Mouse (Mus musculus) large intestine, adult 2 months (tissue): ENCODE data around the gene Prdm16. TPM values are rescaled to one million over a fixed set of nuclear protein-coding genes. Genes with fewer than 3 reads are reported as not detected.

Experiments used
- DNase-seq: peaks from one replicate; pipeline ENCODE4 v3.0.0-alpha.2; 2012; ENCODE audit warnings: low read depth, low spot score
- WGBS: fragments of 180-500 bp; shearing (Covaris S2); methylation state at CpG from one replicate; pipeline ENCODE4 v1.1.7; 2018; 5-methylcytosine and 5-hydroxymethylcytosine counted together
- polyA plus RNA-seq: library from polyadenylated mRNA; depleted of rRNA; stranded (reverse); fragments of >200 nt; gene quantifications from 2 replicates; pipeline ENCODE4 v1.2.3, GENCODE M21; 2012

Gene Prdm16
- polyA plus RNA-seq, 1 experiment = 2.7 TPM

DNA sequence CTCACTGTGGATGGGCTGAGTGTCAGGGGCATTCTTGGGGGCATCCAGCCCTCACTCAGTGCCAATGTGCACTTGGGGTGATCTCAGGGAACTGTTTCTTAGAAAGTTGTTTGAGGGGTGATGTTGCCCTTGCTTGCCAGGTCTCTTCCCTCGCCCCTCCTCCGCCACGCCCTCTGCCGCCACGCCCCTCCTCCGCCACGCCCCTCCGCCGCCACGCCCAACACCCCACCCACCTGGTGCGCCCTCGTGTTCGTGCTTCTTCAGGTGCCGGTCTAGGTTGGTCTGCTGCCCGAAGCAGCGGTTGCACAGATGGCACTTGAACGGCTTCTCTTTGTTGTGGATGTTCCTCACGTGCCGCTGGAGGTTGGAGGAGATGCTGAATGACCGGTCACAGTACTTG, 308.2 kb downstream of the Prdm16 start:
- no peak for DNase-seq
- 19% methylated on average over 19 of the region's 20 CpGs for WGBS

- 67% methylated on average over 4 of the region's 4 CpGs for WGBS
- no peak for DNase-seq
Observed at GRCm38 (mm10) chr4:154325410-154325809, 311.3 kb downstream of the Prdm16 start.

DNA sequence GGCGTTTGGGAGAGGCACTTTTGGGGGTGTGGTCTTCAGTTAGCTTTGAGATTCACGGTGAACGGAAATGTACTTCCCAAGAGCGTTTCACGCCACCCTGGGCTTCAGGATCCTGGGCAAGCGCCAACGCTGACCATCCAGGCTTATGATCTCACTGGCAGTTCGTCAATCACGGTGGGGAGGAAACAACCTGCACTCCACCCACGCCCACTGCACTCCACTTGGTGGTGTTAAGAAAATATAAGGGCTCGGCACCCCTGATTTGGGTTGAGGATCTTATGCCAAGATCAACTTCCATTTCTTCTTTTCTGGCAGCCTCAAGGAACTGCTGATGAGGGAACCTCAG, 323.1 kb downstream of the Prdm16 start:
- WGBS = 74% methylated on average over 11 of the region's 11 CpGs
- no peak for DNase-seq

DNA sequence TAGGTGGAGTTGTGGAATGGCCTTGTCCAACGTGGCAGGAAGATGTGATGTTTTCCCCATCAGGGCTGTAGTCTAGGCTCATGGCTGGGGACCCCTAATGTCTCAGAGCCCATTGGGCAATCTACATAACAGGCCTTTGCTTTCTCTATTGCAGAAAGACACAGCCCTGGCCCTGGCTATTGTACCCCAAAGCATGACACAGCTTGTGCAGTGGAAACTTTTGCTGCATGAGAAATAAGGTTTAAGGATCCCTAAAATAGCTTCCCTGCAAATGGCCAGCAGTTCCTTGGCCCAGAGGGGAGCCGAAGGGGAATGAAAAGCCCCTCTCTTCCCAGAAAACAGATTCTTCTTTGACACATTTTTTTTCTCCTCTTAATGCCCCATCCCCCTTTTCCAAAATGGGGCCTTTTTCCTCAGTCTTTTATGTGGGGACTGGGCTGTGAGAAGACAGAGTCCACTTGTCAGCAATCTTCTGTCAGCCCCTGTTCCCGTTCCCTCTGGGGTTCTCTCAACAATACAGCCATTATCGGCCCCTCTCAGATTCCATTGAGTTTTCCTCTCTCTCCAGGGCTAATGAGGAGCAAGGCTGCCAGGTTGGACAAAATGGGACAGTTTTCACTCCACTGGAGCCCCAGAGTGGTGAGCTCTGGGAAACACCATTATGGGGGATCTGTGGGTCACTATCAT, 323.6 kb downstream of the Prdm16 start:
- 63% methylated on average over 4 of the region's 4 CpGs for WGBS
- DNase-seq = no peak

- WGBS = 90% methylated on average over 2 of the region's 2 CpGs
- no peak for DNase-seq
Observed at GRCm38 (mm10) chr4:154312143-154312812, 324.4 kb downstream of the Prdm16 start.

DNA sequence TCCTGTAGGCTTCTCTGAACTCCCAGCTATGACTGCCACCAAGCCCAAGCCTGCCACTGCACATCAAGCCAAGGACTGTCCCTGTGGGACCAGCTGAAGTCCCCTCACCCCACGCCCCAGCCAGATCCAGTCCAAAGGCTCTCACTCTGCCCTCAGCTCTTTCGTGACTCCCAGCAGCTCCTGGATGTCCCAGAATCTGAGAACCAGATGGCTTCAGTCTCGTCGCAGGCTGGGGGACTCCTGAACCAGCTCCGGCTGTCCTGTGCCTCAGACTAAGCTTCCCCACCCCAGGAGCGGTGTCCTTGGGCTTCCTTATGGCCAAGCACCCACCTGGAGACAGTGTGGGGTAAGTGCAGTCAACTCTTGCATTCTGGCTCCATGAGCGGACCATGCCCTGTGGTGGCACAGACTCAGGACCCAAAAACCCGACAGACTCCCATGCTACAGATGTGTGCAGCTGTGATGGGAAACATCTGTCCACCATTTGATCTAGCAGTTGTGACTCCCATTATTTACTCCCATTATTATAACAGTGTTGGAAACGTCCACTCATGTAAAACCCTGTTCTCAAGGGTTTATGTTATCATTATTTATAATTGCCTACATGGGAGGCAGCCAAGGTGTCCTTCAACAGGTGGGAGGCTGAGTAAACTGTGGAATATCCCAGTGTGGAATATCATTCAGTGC, 326.0 kb downstream of the Prdm16 start:
- no peak for DNase-seq
- 70% methylated on average over 9 of the region's 9 CpGs for WGBS

GRCm38 (mm10) chr4:154309131-154309530, 327.5 kb downstream of the Prdm16 start:
- 55% methylated on average over 2 of the region's 2 CpGs for WGBS
- DNase-seq = no peak

- 10% methylated on average over 7 of the region's 7 CpGs for WGBS
- DNase-seq = peak; percentile 59
Observed at GRCm38 (mm10) chr4:154301466-154301881, 335.2 kb downstream of the Prdm16 start, which contains the start of gene Arhgef16. Gene Arhgef16 (minus strand): TSS chr4:154301676.

GRCm38 (mm10) chr4:154299541-154300271, 337.0 kb downstream of the Prdm16 start:
- peak; percentile 83 for DNase-seq
- WGBS = under 1% methylated on average over 66 of the region's 66 CpGs

DNA sequence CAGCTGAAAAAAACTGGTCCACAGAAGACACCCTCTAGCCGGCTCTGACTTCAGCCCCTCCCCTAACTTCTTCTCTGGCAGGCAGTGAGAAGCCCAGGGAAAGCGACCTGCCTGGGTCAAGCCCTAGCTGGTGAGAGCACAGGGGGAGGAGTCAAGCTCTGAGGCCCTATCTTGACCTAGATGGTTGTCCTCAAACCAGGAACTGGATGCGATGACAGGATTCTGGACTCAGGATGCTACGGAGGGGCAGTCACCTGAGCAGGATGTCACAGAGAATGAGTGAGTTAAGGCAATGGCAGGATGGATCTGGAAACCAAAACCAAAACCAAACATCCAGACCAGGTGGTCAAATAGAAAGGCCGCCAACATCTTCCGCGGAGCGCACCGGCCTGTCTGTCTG, 338.9 kb downstream of the Prdm16 start:
- DNase-seq = no peak
- WGBS = 16% methylated on average over 9 of the region's 9 CpGs

DNA sequence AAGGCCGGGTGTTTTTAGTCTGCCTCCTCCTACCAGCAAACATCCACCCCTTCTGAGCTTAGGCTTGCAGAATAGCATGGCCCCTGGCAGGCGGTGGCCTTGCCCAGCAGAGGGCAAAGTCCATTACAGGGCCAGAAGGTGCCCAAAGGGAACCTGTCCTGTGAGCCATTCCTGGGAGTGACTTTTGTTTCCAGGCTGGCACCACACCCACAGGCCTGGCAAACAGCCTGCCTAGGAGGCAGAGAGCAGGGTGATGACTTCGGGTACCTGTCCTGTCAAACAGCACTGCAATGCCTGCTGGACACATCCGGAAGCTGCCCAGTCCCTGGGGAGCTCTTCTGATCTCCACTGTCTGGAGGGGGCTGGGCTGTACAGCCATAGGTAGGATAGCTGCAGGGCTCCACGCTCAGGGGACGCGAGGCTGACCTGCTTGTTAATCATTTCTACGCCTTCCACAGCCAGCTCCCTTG, 342.4 kb downstream of the Prdm16 start:
- WGBS = 17% methylated on average over 8 of the region's 8 CpGs
- DNase-seq = peak; percentile 97

- no peak for DNase-seq
- WGBS = 20% methylated on average over 4 of the region's 4 CpGs
Observed at GRCm38 (mm10) chr4:154293735-154294201, 342.9 kb downstream of the Prdm16 start.

DNA sequence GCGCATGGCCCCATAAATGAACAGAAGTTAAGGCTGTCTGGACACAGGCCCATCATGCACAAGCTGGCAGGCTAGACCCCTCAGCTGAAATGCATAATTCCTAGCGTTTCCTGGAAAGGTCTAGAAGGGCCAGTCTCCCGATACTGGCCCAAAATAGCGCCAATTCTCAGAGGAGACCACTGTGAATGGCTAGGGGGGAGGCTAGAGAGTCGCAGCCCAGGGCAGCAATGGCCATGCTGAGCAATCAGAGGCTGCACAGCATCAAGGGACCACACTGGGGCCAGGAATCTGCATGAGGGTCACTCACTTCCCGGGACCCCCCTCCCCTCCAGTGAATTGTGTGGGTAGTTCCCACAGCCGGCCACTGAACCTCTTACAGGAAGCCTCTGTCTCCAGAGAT, 353.0 kb downstream of the Prdm16 start:
- WGBS = 75% methylated on average over 7 of the region's 7 CpGs
- DNase-seq = no peak

- 66% methylated on average over 9 of the region's 9 CpGs for WGBS
Observed at GRCm38 (mm10) chr4:154279481-154279880, 357.2 kb downstream of the Prdm16 start.

DNA sequence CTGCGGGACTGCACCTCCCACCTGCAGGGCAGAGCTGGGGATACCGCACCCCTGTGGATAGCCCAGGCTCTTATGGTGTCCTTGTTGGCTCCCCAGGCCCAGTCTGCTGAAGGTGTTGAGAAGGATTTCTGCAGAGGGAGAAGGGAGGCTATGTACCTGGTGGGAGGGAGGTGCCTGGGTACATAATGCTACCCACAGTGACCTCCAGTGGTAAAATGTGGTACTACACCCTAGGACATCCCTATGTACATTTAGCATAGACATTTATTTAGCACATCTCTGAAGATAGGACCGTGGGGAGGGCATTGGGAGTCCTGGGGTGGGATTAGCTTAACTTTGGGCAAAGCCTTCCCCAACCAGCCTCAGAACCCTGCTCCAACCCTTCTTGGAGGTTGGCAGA, 363.7 kb downstream of the Prdm16 start:
- DNase-seq = peak; percentile 28
- 61% methylated on average over 3 of the region's 3 CpGs for WGBS

More at GRCm38 (mm10) chr4:154279481-154279880, 357.2 kb downstream of the Prdm16 start:
- no peak for DNase-seq

- no peak for DNase-seq
- 32% methylated on average over 10 of the region's 10 CpGs for WGBS
Observed at GRCm38 (mm10) chr4:154269520-154269919, 367.2 kb downstream of the Prdm16 start.

- DNase-seq = no peak
- 83% methylated on average over 6 of the region's 6 CpGs for WGBS
Observed at GRCm38 (mm10) chr4:154267511-154267910, 369.2 kb downstream of the Prdm16 start.
